Mouse (Mus musculus) intestine, embryonic 16.5 days (tissue): ENCODE measurements around the gene Btbd8. TPM values are rescaled to one million over a fixed set of nuclear protein-coding genes. Genes with fewer than 3 reads are reported as not detected.

Experiments used
- ATAC-seq: fragments of 200-750 bp; cut with Nextera tagmentation; 2 replicates; pipeline ENCODE4 v1.8.0; 2017; ENCODE audit warnings: moderate TSS enrichment, moderate library complexity
- H3K27ac ChIP-seq: fragments of 300-500 bp; sonication (generic); 2 replicates; pipeline ENCODE4 v1.5.1; 2014; ENCODE audit warnings: mild to moderate bottlenecking, low read length
- H3K27me3 ChIP-seq: fragments of 300-500 bp; sonication (generic); replicated peaks from 2 replicates; pipeline ENCODE4 v1.6.1; 2014; ENCODE audit warnings: low read length, control low read depth, mixed read lengths; ENCODE audit not compliant: control insufficient read depth, insufficient read depth
- H3K36me3 ChIP-seq: fragments of 300-500 bp; sonication (generic); 2 replicates; pipeline ENCODE4 v1.6.1; 2014; ENCODE audit warnings: low read length, control low read depth; ENCODE audit not compliant: control insufficient read depth, insufficient read depth
- H3K4me1 ChIP-seq: fragments of 300-500 bp; sonication (generic); 2 replicates; pipeline ENCODE4 v1.6.1; 2014; ENCODE audit warnings: low read length, control low read depth, mixed read lengths; ENCODE audit not compliant: control insufficient read depth, insufficient read depth
- H3K4me2 ChIP-seq: fragments of 300-500 bp; sonication (generic); 2 replicates; pipeline ENCODE4 v1.6.1; 2014; ENCODE audit warnings: low read depth, low read length, control low read depth
- H3K4me3 ChIP-seq: fragments of 300-500 bp; sonication (generic); 2 replicates; pipeline ENCODE4 v1.5.1; 2014; ENCODE audit warnings: mild to moderate bottlenecking, low read length
- H3K9ac ChIP-seq: fragments of 300-500 bp; sonication (generic); 2 replicates; pipeline ENCODE4 v1.6.1; 2014; ENCODE audit warnings: low read depth, low read length
- H3K9me3 ChIP-seq: fragments of 300-500 bp; sonication (generic); 2 replicates; pipeline ENCODE4 v1.6.1; 2016; ENCODE audit warnings: low read length, control low read depth; ENCODE audit not compliant: control insufficient read depth
- WGBS: fragments of 180-500 bp; shearing (Covaris S2); extraction: QIAGEN DNeasy Blood & Tissue Kit; methylation state at CpG from one replicate; pipeline ENCODE4 v1.1.7; 2014; 5-methylcytosine and 5-hydroxymethylcytosine counted together
- polyA plus RNA-seq: library from polyadenylated mRNA; unstranded; fragments of >200 nt; fragmentation: Nextera tagmentation; extraction: Ambion mirVana; gene quantifications from 2 replicates; pipeline ENCODE4 v1.2.1, GENCODE M21; 2015

Btbd8 gene
- 2.7 and 2.8 TPM in 2 replicates for polyA plus RNA-seq

DNA sequence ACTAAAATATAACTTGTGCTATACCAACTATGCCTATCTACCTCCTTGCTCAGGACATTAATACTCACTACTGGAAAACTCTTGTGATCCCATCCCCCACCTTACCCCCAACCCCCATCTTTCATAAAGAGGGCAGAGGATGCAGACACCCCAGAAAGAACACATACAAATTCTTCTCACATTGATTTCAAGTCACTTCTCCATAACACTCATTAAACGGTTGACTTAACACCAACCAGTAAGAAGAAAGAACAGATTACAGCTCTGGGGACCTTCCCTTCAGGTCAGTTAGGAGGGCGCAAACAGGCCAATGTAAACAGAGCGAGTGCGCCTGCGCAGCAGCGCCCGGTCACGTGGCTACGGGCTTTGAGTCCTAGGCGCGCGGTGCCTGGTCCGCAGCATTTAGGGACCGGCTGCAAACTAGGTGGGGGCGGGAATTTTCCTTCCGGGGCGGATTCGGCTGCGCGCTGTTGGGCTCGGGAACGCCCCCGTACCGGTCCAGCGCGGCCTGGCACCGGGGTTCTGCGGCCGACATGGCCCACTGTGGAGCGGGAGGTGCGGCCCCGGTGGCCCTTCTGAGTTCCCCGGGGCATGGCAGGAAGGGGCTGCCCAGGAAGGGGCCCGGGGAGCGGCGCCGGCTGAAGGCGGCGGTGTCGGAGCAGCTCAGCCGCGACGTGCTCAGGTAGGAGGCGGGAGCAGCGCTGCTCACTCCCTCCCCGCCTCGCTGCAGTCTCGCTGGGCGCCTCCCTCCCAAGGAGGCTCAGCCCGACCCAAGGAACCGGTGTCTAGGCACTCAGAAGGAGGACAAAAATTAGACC is at the start of gene Btbd8:
TSS of gene Btbd8 (plus strand) at position 534 of the 818 bp plus-strand sequence.
- peak within 1 kb of the TSS; percentile 96 for H3K9ac ChIP-seq

DNA sequence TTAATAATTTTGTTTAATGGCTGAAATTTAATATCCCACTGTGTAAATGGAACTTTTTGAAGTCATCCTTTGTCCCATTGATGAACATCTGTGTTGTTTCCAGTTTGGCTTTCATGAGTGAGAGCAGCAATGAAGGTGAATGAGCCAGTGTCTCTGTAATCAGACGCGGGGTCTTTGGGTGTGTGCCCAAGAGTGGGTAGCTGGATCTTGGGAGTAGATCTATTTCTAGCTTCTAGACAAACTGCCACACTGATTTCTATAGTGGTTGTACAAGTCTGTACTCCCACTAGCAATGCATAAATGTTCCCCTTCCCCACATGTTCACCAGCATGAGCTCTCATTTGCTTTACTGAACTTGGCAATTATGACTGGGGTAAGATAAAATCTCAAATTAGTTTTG is 48.4 kb upstream of the Btbd8 start:
- Histone ChIP-seq H3K4me3 (no peak overlapping the region), H3K9ac (no peak overlapping the region), H3K4me1 (no peaks in the 10 kb centered on the region), H3K27me3 (no peaks in the 10 kb centered on the region), H3K27ac (no peak overlapping the region), H3K9me3 (no peaks in the 10 kb centered on the region), H3K36me3 (no peaks in the 10 kb centered on the region), H3K4me2 (no peak overlapping the region)
- ATAC-seq: no peak
- WGBS: 93% methylated on average over 2 of the region's 2 CpGs

More for the DNA sequence above, at the start of gene Btbd8:
- no peaks in the 10 kb centered on the region for H3K36me3 ChIP-seq
- under 1% methylated on average over 51 of the region's 51 CpGs for WGBS
- H3K4me1 ChIP-seq: peaks cover 6% of the 10 kb centered on the region
- H3K9me3 ChIP-seq: no peaks in the 10 kb centered on the region
- peak within 1 kb of the TSS; percentile 81 for H3K4me2 ChIP-seq
- H3K27me3 ChIP-seq: no peaks in the 10 kb centered on the region
- H3K4me3 ChIP-seq: peak within 1 kb of the TSS; percentile 94
- ATAC-seq: peak; percentile 99
- peak within 1 kb of the TSS; percentile 89 for H3K27ac ChIP-seq

DNA sequence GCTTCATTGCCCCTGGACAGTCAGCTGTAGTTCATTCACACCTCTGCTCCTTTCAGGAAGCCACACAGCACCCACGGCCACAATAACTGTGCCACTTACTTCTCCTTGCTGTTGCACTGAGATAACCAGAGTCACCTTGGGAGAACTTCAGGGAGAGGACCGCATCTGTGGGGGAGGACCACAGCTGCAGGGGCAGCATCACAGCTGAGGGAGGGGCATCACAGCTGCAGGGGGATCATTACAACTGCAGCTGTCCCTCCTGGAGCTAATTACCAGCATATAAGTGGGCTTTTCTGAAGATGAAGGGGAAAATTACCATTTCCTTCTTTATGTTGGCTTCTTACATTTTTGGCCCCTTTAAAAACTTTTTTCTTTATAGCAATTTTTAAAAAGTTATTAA is 43.4 kb upstream of the Btbd8 start:
- no peak for ATAC-seq
- Histone ChIP-seq H3K27me3 (no peaks in the 10 kb centered on the region), H3K4me3 (no peak overlapping the region), H3K4me1 (no peaks in the 10 kb centered on the region), H3K27ac (no peak overlapping the region), H3K4me2 (no peak overlapping the region), H3K9me3 (no peaks in the 10 kb centered on the region), H3K36me3 (no peaks in the 10 kb centered on the region), H3K9ac (no peak overlapping the region)
- WGBS: 76% methylated on average over 2 of the region's 2 CpGs

DNA sequence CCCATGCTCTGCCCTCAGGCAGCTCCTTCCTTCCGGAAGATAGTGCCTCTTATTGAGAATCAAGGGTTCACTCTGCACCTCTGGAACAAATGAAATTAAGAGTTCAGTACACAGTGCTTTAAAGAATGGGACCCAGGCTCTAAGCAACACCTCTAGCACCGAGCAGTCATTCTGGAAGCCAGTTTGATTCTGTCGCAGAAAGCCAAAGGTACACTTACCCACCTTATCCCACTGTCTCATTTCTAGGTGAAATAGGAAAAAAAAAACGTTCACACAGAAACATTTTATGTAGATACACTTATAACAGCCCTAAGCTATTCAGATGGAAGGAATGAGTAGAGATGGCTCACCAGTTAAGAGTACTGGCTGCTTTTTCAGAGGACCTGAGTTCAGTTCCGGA is 35.4 kb upstream of the Btbd8 start, which contains the start of gene Ephx4:
TSS of gene Ephx4 (plus strand) at position 301 of the 400 bp plus-strand sequence.
- WGBS: 23% methylated on average over 5 of the region's 5 CpGs
- Histone ChIP-seq H3K27ac (no peak within 1 kb of the TSS), H3K27me3 (peaks cover 11% of the 10 kb centered on the region; the same call in 1 of the 2 replicates), H3K4me2 (peak within 1 kb of the TSS; percentile 99), H3K9ac (peak within 1 kb of the TSS; percentile 69), H3K4me1 (peaks cover 8% of the 10 kb centered on the region; the same call in 1 of the 2 replicates), H3K9me3 (no peaks in the 10 kb centered on the region), H3K36me3 (no peaks in the 10 kb centered on the region), H3K4me3 (peak within 1 kb of the TSS; percentile 63)
- ATAC-seq: no peak

DNA sequence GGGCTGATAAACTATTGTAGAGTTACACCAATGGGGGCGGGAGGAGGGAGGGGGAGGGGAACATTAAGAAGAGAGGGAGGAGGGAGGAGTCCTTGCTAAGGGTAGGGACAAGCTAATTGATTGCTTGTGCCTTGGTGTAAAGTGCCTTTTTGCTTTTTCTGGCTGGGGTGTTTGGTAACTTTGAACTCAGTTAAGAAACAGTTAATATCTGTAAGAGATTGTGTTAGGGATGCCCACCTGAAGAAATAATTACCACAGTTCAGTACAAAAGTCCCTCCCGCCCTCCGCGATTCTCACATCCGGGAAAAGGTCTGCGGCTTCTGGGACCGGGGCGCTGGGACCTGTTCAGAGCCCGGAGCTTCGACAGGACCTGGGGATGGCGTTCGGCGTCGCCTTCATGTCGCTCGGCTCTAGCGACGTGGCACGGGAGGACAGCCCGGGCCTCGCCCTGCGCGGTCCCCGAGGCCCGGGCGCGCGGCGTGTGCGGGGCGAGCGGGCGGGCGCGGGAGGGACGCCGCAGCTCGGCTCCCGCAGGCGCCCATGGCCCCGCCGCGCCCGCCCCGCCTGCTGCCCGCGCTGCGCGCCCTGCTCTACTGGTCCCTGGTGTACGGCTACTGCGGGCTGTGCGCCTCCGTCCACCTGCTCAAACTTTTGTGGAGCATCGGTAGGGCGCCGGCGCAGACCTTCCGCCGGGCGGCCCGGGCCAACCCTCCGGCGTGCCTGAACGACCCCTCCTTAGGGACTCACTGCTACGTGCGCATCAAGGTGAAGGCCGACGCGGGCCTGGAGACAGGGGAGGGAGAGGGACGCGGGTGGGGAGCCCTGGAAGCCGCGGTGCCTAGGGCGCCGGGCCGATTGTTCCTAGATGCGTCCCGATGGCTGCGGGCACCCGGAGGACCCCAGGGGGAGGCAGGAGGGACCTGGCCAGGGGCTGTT is 34.5 kb upstream of the Btbd8 start:
- Histone ChIP-seq H3K4me2 (peak overlapping the region; percentile 99), H3K27ac (no peak overlapping the region), H3K4me3 (peak overlapping the region; percentile 63), H3K27me3 (peaks cover 11% of the 10 kb centered on the region; the same call in 1 of the 2 replicates), H3K36me3 (no peaks in the 10 kb centered on the region), H3K9me3 (no peaks in the 10 kb centered on the region), H3K9ac (peak overlapping the region; percentile 69), H3K4me1 (peaks cover 8% of the 10 kb centered on the region; the same call in 1 of the 2 replicates)
- under 1% methylated on average over 63 of the region's 80 CpGs for WGBS
- ATAC-seq: peak; percentile 79

DNA sequence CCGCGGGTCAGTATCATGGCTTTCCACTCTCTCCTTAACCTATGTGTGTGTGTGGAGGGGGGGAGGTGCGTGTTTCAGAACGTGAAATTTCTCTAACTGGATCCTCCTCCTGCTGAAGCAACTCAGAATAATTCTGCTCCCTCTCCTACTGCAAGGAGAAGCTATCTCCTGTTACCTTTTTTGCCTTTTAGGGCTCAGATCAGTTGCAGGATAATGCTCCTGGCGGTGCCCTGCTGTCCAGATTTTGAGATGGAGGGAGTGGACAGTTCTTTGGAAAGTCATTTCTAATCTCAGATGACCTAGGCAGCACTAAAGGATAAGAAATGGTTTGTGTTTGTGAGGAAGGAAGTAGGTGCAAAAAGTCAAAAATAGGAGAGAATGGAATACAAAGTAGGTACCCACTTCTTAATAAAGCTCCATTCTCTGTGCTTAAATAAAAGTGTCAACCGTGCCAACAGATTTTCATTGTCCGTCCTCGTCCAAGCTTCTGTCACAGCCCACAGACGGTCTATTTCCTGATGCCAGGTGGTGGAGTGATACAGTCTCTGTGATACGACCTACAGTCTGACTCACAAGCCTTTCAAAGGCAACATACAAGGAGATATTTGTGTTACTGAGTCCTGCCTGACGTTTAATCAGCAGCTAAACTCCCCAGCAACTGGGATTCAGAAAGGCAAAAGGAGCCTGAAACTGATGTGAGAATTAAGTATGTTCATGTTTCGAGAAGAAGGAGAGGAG is 33.7 kb upstream of the Btbd8 start:
- H3K36me3 ChIP-seq: no peaks in the 10 kb centered on the region
- no peak for ATAC-seq
- 35% methylated on average over 12 of the region's 12 CpGs for WGBS

DNA sequence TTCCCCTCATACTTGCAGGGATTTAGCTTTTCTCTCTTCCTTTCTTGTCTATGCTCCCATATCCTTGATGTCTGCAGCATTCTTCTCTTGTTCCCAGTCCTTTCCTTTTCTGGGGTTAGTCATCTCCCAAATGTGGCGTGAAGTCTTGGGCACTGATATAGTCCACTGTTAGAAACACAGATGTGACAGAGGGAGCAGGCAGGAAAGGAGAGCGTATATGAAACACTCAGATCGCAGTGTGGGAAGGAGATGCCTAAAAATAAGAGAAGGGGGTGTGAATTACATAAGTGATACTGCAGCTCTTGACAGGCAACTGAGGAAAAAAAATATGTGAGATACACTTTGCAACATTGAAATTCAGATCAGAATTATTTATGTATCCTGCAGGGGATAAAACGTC is 32.4 kb upstream of the Btbd8 start:
- 87% methylated on average over 4 of the region's 4 CpGs for WGBS
- peaks cover 8% of the 10 kb centered on the region; the same call in 1 of the 2 replicates for H3K4me1 ChIP-seq
- H3K4me3 ChIP-seq: no peak overlapping the region
- no peak overlapping the region for H3K4me2 ChIP-seq
- H3K9me3 ChIP-seq: no peaks in the 10 kb centered on the region
- ATAC-seq: no peak
- H3K27me3 ChIP-seq: peaks cover 11% of the 10 kb centered on the region; the same call in 1 of the 2 replicates
- H3K36me3 ChIP-seq: no peaks in the 10 kb centered on the region
- no peak overlapping the region for H3K9ac ChIP-seq
- H3K27ac ChIP-seq: no peak overlapping the region

More for the DNA sequence above, 33.7 kb upstream of the Btbd8 start:
- no peak overlapping the region for H3K27ac ChIP-seq
- H3K4me2 ChIP-seq: peak overlapping the region; percentile 99
- H3K9ac ChIP-seq: peak overlapping the region; percentile 69; the same call in 1 of the 2 replicates
- peaks cover 11% of the 10 kb centered on the region; the same call in 1 of the 2 replicates for H3K27me3 ChIP-seq
- no peaks in the 10 kb centered on the region for H3K9me3 ChIP-seq
- H3K4me3 ChIP-seq: peak overlapping the region; percentile 63
- H3K4me1 ChIP-seq: peaks cover 8% of the 10 kb centered on the region; the same call in 1 of the 2 replicates

DNA sequence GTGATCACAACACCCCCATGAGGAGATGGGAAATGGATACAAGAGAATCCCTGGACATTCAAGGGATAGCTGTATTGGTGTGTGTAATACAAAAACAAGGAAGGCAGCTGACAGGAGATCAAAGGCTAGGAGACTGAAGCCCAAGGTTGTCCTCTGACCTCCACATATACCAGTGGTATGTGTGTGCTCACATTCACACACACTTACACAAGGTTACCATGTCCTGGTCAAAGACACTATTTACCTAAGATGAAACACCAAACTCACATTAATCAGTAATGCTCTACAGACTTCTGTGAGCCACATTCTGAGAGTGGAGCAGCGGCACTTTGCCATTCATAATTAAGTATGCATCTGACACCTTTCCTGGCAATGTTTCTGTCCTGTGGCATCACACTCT is 27.5 kb upstream of the Btbd8 start:
- Histone ChIP-seq H3K27me3 (no peaks in the 10 kb centered on the region), H3K9ac (no peak overlapping the region), H3K4me3 (no peak overlapping the region), H3K27ac (no peak overlapping the region), H3K4me1 (no peaks in the 10 kb centered on the region), H3K36me3 (no peaks in the 10 kb centered on the region), H3K9me3 (no peaks in the 10 kb centered on the region), H3K4me2 (no peak overlapping the region)
- 81% methylated on average over 1 of the region's 1 CpGs for WGBS
- no peak for ATAC-seq
